Mouse (Mus musculus) brain, embryonic 18.5 days (tissue): Measurements from ENCODE around the gene Slc35g3.
A peak's percentile ranks its signal among the peaks of the same experiment; 100 is the strongest.

Experiments
- DNase-seq: peaks from one replicate; pipeline ENCODE4 v3.0.0-alpha.2; 2012; ENCODE audit warnings: low read depth, low spot score

The Slc35g3 gene

DNA sequence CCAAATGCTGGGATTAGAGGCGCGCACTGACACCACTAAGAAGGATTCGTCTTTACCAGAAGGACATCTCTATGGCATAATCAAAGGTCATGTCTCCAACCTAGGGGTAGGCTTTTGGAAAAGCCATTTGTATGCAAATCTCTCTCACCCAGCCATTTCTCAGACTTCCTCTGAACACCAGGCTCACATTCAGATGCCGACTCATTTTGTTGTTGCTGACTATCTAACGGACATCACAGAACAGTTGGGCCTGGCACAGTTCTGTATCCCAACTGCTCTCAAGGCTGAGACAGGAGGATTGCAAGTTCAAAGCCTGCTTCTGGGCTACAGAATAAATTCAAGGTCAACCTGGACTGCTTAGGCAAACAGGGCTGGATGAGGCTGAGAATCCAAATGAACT, 25.5 kb upstream of the Slc35g3 start:
- DNase-seq, result no peak

DNA sequence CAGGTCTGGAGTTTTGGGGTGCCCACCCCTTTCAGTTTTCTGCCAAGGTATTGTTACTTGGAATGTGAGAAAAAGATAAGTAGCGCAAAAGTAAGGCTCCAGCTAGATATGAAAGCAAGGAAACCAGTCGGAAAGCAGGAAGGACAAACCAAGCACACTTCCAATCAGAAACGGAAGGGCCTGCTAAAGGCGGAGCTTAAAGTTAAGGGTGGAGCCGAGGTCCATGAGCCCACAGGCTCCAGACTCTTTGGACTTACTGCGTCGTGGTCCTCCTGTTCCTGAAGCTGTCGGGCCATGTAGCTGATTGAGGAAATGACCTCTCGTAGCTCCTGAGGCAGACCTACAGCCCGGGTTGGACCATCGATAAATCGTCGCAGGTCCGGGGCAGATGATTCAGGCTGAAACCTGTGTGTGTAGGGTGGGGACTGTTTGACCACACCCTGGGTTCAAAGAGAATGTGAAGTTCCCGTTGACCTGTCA, 23.1 kb upstream of the Slc35g3 start:
- no peak for DNase-seq

DNA sequence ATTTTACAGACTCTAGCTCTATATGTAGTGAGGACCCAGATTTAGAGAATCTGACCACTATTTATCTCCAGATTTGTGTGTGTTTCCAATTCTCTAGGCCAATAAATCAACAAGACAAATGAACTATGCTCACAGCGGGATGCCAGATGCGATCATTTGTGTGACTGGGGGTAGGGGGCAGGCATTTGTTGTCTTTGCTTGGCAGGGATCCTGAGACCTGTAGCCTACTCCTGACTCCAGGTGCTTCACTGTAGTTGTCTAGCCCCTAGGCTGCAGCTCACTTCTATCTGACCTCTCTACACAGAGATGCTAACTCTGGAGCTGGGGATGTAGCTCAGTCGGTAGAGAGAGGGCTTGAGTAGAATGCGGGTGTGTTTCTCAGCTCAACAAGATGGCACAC, 20.1 kb upstream of the Slc35g3 start:
- no peak for DNase-seq

DNA sequence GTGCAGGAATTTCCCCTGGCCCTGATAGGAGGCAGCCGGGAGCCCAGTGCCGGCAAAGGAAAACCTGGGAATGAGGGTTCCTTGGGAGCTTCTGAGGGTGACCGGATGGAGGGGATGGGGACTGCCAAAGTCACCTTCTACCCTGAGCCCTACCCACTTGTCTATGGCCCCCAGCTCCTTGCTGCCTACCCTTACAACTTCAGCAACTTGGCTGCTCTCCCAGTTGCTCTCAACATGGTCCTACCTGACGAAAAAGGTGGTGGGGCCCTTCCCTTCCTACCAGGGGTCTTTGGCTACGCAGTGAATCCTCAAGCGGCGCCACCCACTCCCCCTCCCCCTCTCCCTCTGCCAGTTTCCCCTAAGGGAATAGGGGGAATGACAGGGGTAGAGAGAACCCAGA, 17.2 kb upstream of the Slc35g3 start:
- DNase-seq, result no peak

GRCm38 (mm10) chr11:69778258-69778982, 16.7 kb upstream of the Slc35g3 start:
- DNase-seq, result no peak

- DNase-seq, result no peak
Measured at GRCm38 (mm10) chr11:69777504-69778257, 15.9 kb upstream of the Slc35g3 start.

DNA sequence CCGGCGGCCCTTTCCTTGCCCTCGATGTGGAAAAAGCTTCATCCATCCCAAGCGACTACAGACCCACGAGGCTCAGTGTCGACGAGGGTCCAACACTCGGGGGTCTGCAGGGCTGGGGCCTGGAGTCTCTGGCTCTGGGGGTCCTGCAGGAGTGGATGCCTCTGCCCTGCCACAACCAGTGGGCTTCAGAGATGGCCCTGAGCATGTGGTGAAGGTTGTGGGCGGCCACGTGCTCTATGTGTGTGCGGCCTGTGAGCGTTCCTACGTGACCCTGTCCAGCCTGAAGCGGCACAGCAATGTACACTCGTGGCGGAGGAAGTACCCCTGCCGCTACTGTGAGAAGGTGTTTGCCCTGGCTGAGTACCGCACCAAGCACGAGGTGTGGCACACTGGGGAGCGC, 14.7 kb upstream of the Slc35g3 start:
- no peak for DNase-seq

- no peak for DNase-seq
Measured at GRCm38 (mm10) chr11:69775716-69776115, 13.9 kb upstream of the Slc35g3 start.

- no peak for DNase-seq
Measured at GRCm38 (mm10) chr11:69774961-69775360, 13.2 kb upstream of the Slc35g3 start.

DNA sequence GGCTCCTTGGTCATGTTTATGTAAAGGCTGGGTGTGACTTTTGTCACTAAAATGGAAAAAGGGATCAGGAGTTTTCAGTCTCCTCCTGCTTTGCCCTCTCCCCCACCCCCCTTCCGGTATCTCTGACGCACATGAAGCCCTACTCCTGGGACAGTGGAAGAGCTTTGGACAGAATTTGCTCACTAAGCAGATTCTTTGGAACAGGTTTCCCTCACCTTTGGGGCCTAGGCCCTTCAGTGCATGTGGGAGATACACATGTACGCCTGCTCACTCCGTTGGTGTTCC, 5.8 kb upstream of the Slc35g3 start:
- no peak for DNase-seq

DNA sequence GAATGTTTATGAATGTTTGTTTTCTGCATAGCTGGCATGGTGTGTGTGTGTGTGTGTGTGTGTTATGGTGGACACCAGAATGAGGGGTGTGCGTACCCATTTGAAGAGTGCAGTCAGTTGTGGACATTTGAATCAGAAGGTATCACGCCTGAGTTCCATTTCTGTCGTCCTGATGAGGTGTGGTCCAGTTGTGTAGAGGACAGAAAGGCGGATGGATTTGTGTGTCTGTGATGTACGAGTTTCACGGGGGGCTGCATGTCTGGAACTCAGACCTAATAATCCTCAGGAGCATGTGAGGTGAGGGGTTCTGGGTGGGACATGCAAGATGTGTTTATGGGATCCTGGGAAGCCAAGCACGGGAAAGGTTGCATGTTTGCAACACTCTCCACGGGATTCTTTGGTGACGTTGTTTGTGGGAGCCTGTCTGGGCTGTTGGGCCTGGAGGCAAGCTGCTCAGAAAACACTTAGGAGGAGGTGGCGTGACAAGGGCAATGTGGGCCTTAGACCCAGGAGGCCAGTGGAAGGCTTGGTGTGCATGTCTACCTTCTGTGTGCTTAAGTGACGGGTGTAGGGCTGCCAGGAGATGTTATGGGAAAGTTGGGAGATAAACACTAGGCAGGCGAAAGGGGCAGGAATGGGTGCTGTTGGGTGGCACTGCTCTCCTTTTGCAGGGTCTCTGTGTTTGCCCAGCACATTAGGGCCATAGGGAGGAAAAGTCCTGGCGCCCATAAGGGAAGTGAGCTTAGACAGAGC, 5.3 kb upstream of the Slc35g3 start:
- no peak for DNase-seq

- DNase-seq, result no peak
Measured at GRCm38 (mm10) chr11:69766126-69766609, 4.4 kb upstream of the Slc35g3 start.

GRCm38 (mm10) chr11:69765221-69766125, 3.7 kb upstream of the Slc35g3 start, which contains the start of gene Zbtb4:
TSS of gene Zbtb4 (plus strand) at chr11:69765912.
- DNase-seq, result no peak

DNA sequence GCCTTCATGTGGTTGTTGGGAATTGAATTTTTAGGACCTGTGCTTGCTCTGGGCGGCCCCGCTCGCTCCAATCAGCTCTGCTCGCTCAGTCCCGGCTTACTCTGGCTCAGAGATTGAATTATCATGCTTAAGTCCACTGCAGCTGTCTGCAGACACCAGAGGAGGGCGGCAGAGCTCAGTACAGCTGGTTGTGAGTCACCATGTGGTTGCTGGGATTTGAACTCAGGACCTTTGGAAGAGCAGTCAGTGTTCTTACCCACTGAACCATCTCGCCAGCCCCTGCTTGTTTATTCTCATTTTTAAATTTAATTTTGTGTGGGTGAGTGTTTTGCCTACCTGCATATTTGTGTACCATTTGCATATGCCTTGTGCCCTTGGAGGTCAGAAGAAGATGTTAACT, 1.8 kb upstream of the Slc35g3 start:
- no peak for DNase-seq

GRCm38 (mm10) chr11:69760901-69761200, 917 bp downstream of the Slc35g3 start:
- DNase-seq, result no peak

DNA sequence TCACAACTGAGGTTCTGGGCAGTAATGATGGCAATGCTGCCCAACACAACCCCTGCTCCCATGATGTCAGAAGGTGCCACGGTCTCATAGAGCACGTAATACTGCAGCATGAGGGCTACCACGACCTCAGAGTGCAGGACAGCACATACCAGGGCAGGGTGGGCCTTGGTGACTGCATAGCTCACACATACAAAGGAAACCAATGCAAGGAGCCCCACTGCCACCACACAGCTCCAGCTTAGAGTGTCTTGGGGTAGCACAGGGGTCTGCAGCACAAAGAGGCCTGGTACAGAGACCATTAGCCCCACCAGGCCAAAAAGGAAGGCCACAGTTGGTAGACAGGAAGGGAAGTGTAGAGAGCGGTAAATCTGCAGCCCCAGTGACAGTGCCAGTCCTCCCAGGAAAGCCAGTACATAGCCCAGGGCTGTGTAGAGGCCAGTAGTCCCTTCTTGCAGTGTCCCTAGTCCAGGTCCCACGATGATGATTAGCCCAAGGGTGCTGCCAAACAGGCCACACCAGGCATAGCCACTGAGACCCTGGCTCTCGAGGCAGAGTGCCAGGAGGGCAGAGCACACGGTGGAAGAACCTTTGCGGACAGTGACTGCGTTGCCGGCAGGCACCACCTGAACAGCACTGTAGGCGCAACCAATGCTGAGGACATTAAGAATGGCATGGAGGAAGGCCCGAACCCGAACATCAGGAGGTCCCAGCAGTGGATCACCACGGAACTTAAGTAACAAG, 1.4 kb downstream of the Slc35g3 start:
- no peak for DNase-seq

- peak; percentile 84 for DNase-seq
Measured at GRCm38 (mm10) chr11:69758971-69759721, 2.6 kb downstream of the Slc35g3 start.

DNA sequence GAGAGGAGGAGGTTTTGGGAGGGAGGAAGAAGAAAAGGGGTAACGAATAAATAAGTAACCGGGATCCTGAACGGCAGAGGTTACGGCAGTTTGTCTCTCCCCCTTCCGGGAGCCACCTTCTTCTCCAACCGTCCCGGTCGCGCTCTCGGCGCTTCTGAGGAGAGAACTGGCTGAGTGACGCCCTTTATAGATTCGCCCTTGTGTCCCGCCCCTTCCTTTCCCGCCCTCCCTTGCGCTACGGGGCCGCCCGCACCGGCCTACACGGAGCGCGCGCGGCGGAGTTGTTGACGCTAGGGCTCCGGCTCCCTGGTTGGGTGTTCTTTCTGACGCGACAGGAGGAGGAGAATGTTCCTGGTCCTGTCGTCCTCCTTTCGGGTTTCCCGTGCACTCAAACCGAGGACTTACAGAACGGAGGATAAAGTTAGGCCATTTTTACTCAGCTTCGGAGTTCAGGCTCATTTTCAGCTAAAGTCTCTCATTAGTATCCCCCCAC, 3.2 kb downstream of the Slc35g3 start, which contains the start of gene Polr2a:
Gene Polr2a, minus strand, starts transcription at position 160 of the 493 bp plus-strand sequence.
- DNase-seq, result peak; percentile 98

GRCm38 (mm10) chr11:69758090-69758456, 3.7 kb downstream of the Slc35g3 start:
- peak; percentile 89 for DNase-seq
